ENCODE assay signal across 24 mouse cellular contexts in the genomic region with DNA sequence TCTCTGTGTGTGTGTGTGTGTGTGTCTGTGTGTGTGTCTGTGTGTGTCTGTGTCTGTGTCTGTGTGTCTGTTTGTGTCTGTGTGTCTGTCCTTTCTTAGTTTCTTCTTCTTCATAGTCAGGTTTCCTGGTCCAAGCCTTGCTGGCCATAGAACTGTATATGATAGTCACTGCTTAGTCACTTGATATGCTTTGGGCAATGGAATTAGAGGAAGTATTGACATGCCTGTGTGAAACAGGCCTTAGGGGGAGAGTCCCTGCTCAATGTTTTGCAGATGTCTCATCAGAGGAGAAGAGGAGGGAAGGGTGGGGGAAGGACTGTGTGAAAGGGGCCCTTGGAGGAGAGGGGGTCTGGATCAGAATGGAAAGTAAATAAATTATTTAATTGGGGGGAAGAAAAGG.
"Had no signal": no experiment of that assay in that cellular context is flagged by ENCODE, and none has a peak within 500 bp of the region (broad histone marks: within the 10 kb centered on the region; RNA-seq: fewer than 3 reads in every experiment).

No protein-coding gene starts in this region.

- ATAC-seq: inflammation-experienced regulatory T-cells, adult 6 months; intestine, embryonic 15.5 days; liver, embryonic 12.5 days had no signal

- H3K4me1 ChIP-seq: heart, embryonic 13.5 days; heart, embryonic 15.5 days; hindbrain, embryonic 13.5 days; hindbrain, embryonic 15.5 days; intestine, embryonic 15.5 days; kidney, embryonic 15.5 days; limb, embryonic 13.5 days; limb, embryonic 15.5 days; liver, embryonic 12.5 days had no signal

- H3K9me3 ChIP-seq: heart, embryonic 13.5 days; heart, embryonic 15.5 days; hindbrain, embryonic 13.5 days; hindbrain, embryonic 15.5 days; intestine, embryonic 15.5 days; kidney, embryonic 15.5 days; limb, embryonic 13.5 days; limb, embryonic 15.5 days; liver, embryonic 12.5 days had no signal

- H3K4me2 ChIP-seq: heart, embryonic 11.5 days; heart, embryonic 13.5 days; heart, embryonic 15.5 days; hindbrain, embryonic 13.5 days; hindbrain, embryonic 15.5 days; intestine, embryonic 15.5 days; kidney, embryonic 15.5 days; limb, embryonic 13.5 days; limb, embryonic 15.5 days; liver, embryonic 12.5 days had no signal

- H3K9ac ChIP-seq: heart, embryonic 13.5 days; heart, embryonic 15.5 days; hindbrain, embryonic 13.5 days; hindbrain, embryonic 15.5 days; intestine, embryonic 15.5 days; kidney, embryonic 15.5 days; limb, embryonic 13.5 days; limb, embryonic 15.5 days; liver, embryonic 12.5 days; liver, embryonic 14.5 days had no signal

- H3K27me3 ChIP-seq: heart, embryonic 13.5 days; heart, embryonic 15.5 days; hindbrain, embryonic 13.5 days; hindbrain, embryonic 15.5 days; intestine, embryonic 15.5 days; kidney, embryonic 15.5 days; limb, embryonic 13.5 days; limb, embryonic 15.5 days; liver, embryonic 12.5 days had no signal

- H3K4me3 ChIP-seq: heart, adult 2 months; heart, embryonic 13.5 days; heart, embryonic 15.5 days; hindbrain, embryonic 13.5 days; hindbrain, embryonic 15.5 days; intestine, embryonic 15.5 days; kidney, embryonic 15.5 days; limb, embryonic 13.5 days; limb, embryonic 15.5 days; liver, embryonic 12.5 days had no signal

- H3K36me3 ChIP-seq: heart, embryonic 13.5 days; heart, embryonic 15.5 days; hindbrain, embryonic 13.5 days; hindbrain, embryonic 15.5 days; intestine, embryonic 15.5 days; kidney, embryonic 15.5 days; limb, embryonic 13.5 days; limb, embryonic 15.5 days; liver, embryonic 12.5 days had no signal

- H3K27ac ChIP-seq: heart, adult 2 months; heart, embryonic 13.5 days; heart, embryonic 15.5 days; hindbrain, embryonic 13.5 days; hindbrain, embryonic 15.5 days; intestine, embryonic 15.5 days; kidney, embryonic 15.5 days; kidney, postnatal 0 days; limb, embryonic 13.5 days; limb, embryonic 15.5 days; liver, embryonic 12.5 days; liver, embryonic 14.5 days had no signal

- DNase-seq: gastrocnemius, postnatal 25 days; heart, adult 2 months; heart, postnatal 4 days; kidney, adult 11 months; kidney, adult 2 months; kidney, adult 9 months; kidney, postnatal 14 days; kidney, postnatal 36 days; layer of hippocampus, adult 9-11 months; layer of hippocampus, postnatal 36 days; left cerebral cortex, postnatal 4 days had no signal
